Mouse (Mus musculus): ENCODE measurements around the gene Slc5a11. TPM values are rescaled to one million over a fixed set of nuclear protein-coding genes. Genes with fewer than 3 reads are reported as not detected.

The Slc5a11 gene
- total and polyA plus RNA-seq, 2 experiments from 2014 or later, result 0.17 to 0.29 TPM

- DNase-seq, result no peak
- TF ChIP-seq CTCF (IDR thresholded peaks at IDR 0.05; ENCODE audit: low read depth), result no peak
- Histone ChIP-seq H3K4me3 (ENCODE audit: low read depth, low read length) (no peak overlapping the region), H3K9ac (no peak overlapping the region), H3K4me1 (ENCODE audit: insufficient read depth) (no peaks in the 10 kb centered on the region), H3K9me3 (ENCODE audit: low read length) (no peaks in the 10 kb centered on the region), H3K36me3 (ENCODE audit: insufficient read depth) (no peaks in the 10 kb centered on the region), H3K27me3 (ENCODE audit: insufficient read depth, low read length) (no peaks in the 10 kb centered on the region), H3K4me2 (ENCODE audit: low read depth) (no peak overlapping the region), H3K27ac (ENCODE audit: low read depth, low read length) (no peak overlapping the region)
- WGBS, result 75% methylated on average over 9 of the region's 9 CpGs
- no peak for ATAC-seq
These were observed 9.5 kb downstream of the Slc5a11 start for GRCm38 (mm10) chr7:123224076-123224475.

- H3K4me1 ChIP-seq (ENCODE audit: insufficient read depth), result no peaks in the 10 kb centered on the region
- DNase-seq, result no peak
- H3K27me3 ChIP-seq (ENCODE audit: insufficient read depth, low read length), result no peaks in the 10 kb centered on the region
- no peak overlapping the region for H3K4me2 ChIP-seq (ENCODE audit: low read depth)
- no peak overlapping the region for H3K9ac ChIP-seq
- ATAC-seq, result no peak
- no peaks in the 10 kb centered on the region for H3K36me3 ChIP-seq (ENCODE audit: insufficient read depth)
- TF ChIP-seq CTCF (IDR thresholded peaks at IDR 0.05; ENCODE audit: low read depth), result no peak
- 87% methylated on average over 4 of the region's 4 CpGs for WGBS
- H3K9me3 ChIP-seq (ENCODE audit: low read length), result no peaks in the 10 kb centered on the region
- H3K27ac ChIP-seq (ENCODE audit: low read depth, low read length), result no peak overlapping the region
- H3K4me3 ChIP-seq (ENCODE audit: low read depth, low read length), result no peak overlapping the region
These were observed 10.6 kb downstream of the Slc5a11 start for GRCm38 (mm10) chr7:123225159-123225558.

GRCm38 (mm10) chr7:123235449-123235848, 20.9 kb downstream of the Slc5a11 start:
- no peak for TF ChIP-seq CTCF (IDR thresholded peaks at IDR 0.05; ENCODE audit: low read depth)
- Histone ChIP-seq H3K4me2 (ENCODE audit: low read depth) (no peak overlapping the region), H3K27ac (ENCODE audit: low read depth, low read length) (no peak overlapping the region), H3K4me3 (ENCODE audit: low read depth, low read length) (no peak overlapping the region), H3K9ac (no peak overlapping the region), H3K4me1 (ENCODE audit: insufficient read depth) (no peaks in the 10 kb centered on the region), H3K27me3 (ENCODE audit: insufficient read depth, low read length) (no peaks in the 10 kb centered on the region), H3K36me3 (ENCODE audit: insufficient read depth) (no peaks in the 10 kb centered on the region), H3K9me3 (ENCODE audit: low read length) (no peaks in the 10 kb centered on the region)
- 30% methylated on average over 4 of the region's 4 CpGs for WGBS
- DNase-seq (no peak), ATAC-seq (no peak)

DNA sequence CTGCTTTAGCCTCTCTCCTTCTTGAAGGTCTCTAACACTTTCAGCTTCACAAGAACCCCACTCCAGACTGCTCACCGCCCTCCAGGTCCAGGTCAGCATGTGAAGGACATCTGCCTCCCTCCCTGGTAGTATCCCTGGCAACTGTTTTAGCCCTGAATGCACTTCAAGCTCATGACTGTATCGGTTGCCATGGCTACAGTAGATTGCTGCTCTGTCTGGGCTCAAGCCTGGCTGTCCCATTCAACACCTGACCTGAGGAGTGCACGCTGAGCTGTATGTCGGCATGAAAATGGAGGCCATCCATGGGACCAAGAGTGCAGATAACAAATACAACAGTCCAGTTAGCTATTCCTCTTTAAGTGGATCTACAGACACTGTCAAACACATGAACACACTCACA, 24.0 kb downstream of the Slc5a11 start:
- Histone ChIP-seq H3K9me3 (ENCODE audit: low read length) (no peaks in the 10 kb centered on the region), H3K36me3 (ENCODE audit: insufficient read depth) (no peaks in the 10 kb centered on the region), H3K4me1 (ENCODE audit: insufficient read depth) (no peaks in the 10 kb centered on the region), H3K27me3 (ENCODE audit: insufficient read depth, low read length) (no peaks in the 10 kb centered on the region), H3K4me3 (ENCODE audit: low read depth, low read length) (no peak overlapping the region), H3K4me2 (ENCODE audit: low read depth) (no peak overlapping the region), H3K9ac (no peak overlapping the region), H3K27ac (ENCODE audit: low read depth, low read length) (no peak overlapping the region)
- WGBS, result 61% methylated on average over 4 of the region's 4 CpGs
- DNase-seq (peak; percentile 39), ATAC-seq (peak; percentile 85)
- no peak for TF ChIP-seq CTCF (IDR thresholded peaks at IDR 0.05; ENCODE audit: low read depth)

- Histone ChIP-seq H3K9ac (no peak overlapping the region), H3K4me1 (ENCODE audit: insufficient read depth) (no peaks in the 10 kb centered on the region), H3K4me3 (ENCODE audit: low read depth, low read length) (no peak overlapping the region), H3K36me3 (ENCODE audit: insufficient read depth) (no peaks in the 10 kb centered on the region), H3K4me2 (ENCODE audit: low read depth) (no peak overlapping the region), H3K27me3 (ENCODE audit: insufficient read depth, low read length) (no peaks in the 10 kb centered on the region), H3K27ac (ENCODE audit: low read depth, low read length) (no peak overlapping the region), H3K9me3 (ENCODE audit: low read length) (no peaks in the 10 kb centered on the region)
- TF ChIP-seq CTCF (IDR thresholded peaks at IDR 0.05; ENCODE audit: low read depth), result no peak
- ATAC-seq, result no peak
- no peak for DNase-seq
- WGBS, result 68% methylated on average over 6 of the region's 6 CpGs
These were observed 25.5 kb downstream of the Slc5a11 start for GRCm38 (mm10) chr7:123240064-123240463.

- WGBS, result 93% methylated on average over 7 of the region's 7 CpGs
- no peak for TF ChIP-seq CTCF (IDR thresholded peaks at IDR 0.05; ENCODE audit: low read depth)
These were observed 27.7 kb downstream of the Slc5a11 start for GRCm38 (mm10) chr7:123242241-123242640.

DNA sequence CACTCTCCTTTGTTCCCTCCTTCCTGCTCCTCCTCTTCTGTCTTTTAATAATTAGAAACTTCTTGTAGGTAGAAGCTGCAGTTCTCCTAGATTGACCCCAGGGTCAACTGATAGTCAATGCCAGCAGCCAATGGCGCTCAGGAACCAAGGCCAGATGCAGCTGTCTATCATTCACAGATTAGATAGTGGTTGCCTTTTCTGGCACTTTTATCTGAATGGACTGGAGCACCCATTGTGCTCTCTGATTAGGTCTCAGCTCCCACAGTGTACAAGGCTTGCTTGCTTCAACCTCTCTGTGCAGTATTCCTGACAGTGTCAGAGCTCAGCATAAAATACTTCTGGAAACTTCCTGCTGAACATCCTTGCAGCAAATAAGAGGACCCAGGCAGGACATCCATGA, 30.3 kb downstream of the Slc5a11 start:
- WGBS, result 78% methylated on average over 1 of the region's 1 CpGs
- ATAC-seq, result no peak
- no peak for TF ChIP-seq CTCF (IDR thresholded peaks at IDR 0.05; ENCODE audit: low read depth)
- Histone ChIP-seq H3K27me3 (ENCODE audit: insufficient read depth, low read length) (no peaks in the 10 kb centered on the region), H3K9ac (no peak overlapping the region), H3K4me3 (ENCODE audit: low read depth, low read length) (no peak overlapping the region), H3K36me3 (ENCODE audit: insufficient read depth) (no peaks in the 10 kb centered on the region), H3K27ac (ENCODE audit: low read depth, low read length) (no peak overlapping the region), H3K9me3 (ENCODE audit: low read length) (no peaks in the 10 kb centered on the region), H3K4me2 (ENCODE audit: low read depth) (no peak overlapping the region), H3K4me1 (ENCODE audit: insufficient read depth) (no peaks in the 10 kb centered on the region)
- DNase-seq, result no peak

More at GRCm38 (mm10) chr7:123242241-123242640, 27.7 kb downstream of the Slc5a11 start:
- H3K9me3 ChIP-seq (ENCODE audit: low read length), result no peaks in the 10 kb centered on the region
- H3K27ac ChIP-seq (ENCODE audit: low read depth, low read length), result no peak overlapping the region
- H3K9ac ChIP-seq, result no peak overlapping the region
- no peak overlapping the region for H3K4me3 ChIP-seq (ENCODE audit: low read depth, low read length)
- no peaks in the 10 kb centered on the region for H3K27me3 ChIP-seq (ENCODE audit: insufficient read depth, low read length)
- no peak overlapping the region for H3K4me2 ChIP-seq (ENCODE audit: low read depth)
- no peak for DNase-seq
- no peak for ATAC-seq
- H3K4me1 ChIP-seq (ENCODE audit: insufficient read depth), result no peaks in the 10 kb centered on the region
- no peaks in the 10 kb centered on the region for H3K36me3 ChIP-seq (ENCODE audit: insufficient read depth)
